Mouse (Mus musculus) cerebellum, adult 2 months (tissue): Measurements from ENCODE around the gene Def8.

Experiments used
- CTCF ChIP-seq: fragments of 200-500 bp; IDR thresholded peaks from 2 replicates; pipeline ENCODE4 v1.5.1; 2011; ENCODE audit warnings: low read depth, mild to moderate bottlenecking, control low read depth, low read length, moderate library complexity, borderline replicate concordance; ENCODE audit not compliant: insufficient read depth
- POLR2A ChIP-seq: fragments of 200-500 bp; IDR thresholded peaks from 2 replicates; pipeline ENCODE4 v1.6.1; 2011; ENCODE audit warnings: low read length, control low read depth, borderline replicate concordance; ENCODE audit not compliant: insufficient read depth

GRCm38 (mm10) chr8:123491280-123492075 is 68.2 kb downstream of the Def8 start:
- no peak for TF ChIP-seq POLR2A
- TF ChIP-seq CTCF = no peak
